Mouse (Mus musculus) v-Abl transformed pro-B cells (cell line): ENCODE results near the gene Ttc1.

Source experiments
- in situ Hi-C, 2 experiments: fragments of 400-800 bp; cut with MboI; formaldehyde crosslinking; loops; one replicate each; pipeline ENCODE4 v1.15.1; 2025; ENCODE audit not compliant: unreplicated experiment in 2 of 2

The Ttc1 gene

GRCm38 (mm10) chr11:43747233-43748226 lies at the start of gene Ttc1:
TSS of gene Ttc1 (minus strand) at chr11:43748008.
- in situ Hi-C loops, result no loop called here

- in situ Hi-C loops, result no loop called here
Observed at GRCm38 (mm10) chr11:43795992-43796391, 48.2 kb upstream of the Ttc1 start.

- in situ Hi-C loops, result no loop called here
Observed at GRCm38 (mm10) chr11:43790446-43790845, 42.6 kb upstream of the Ttc1 start.

GRCm38 (mm10) chr11:43783772-43784171 lies 36.0 kb upstream of the Ttc1 start:
- in situ Hi-C loops, result no loop called here

GRCm38 (mm10) chr11:43783106-43783505 lies 35.3 kb upstream of the Ttc1 start:
- in situ Hi-C loops, result no loop called here

GRCm38 (mm10) chr11:43779551-43779950 lies 31.7 kb upstream of the Ttc1 start:
- in situ Hi-C loops, result no loop called here

GRCm38 (mm10) chr11:43776324-43776694 lies 28.5 kb upstream of the Ttc1 start:
- in situ Hi-C loops, result no loop called here

GRCm38 (mm10) chr11:43775469-43776323 lies 27.9 kb upstream of the Ttc1 start:
- in situ Hi-C loops, result no loop called here

- in situ Hi-C loops, result loop anchor here (5.0 to 25.0 kb wide), 6 partner anchors 286 to 1789 kb away; no protein-coding TSS in a partner anchor
Observed at GRCm38 (mm10) chr11:43773725-43774124, 25.9 kb upstream of the Ttc1 start.

- in situ Hi-C loops, result loop anchor here (5.0 to 25.0 kb wide), 6 partner anchors 283 to 1792 kb away; no protein-coding TSS in a partner anchor
Observed at GRCm38 (mm10) chr11:43770110-43770509, 22.3 kb upstream of the Ttc1 start.

- in situ Hi-C loops, result loop anchor here (5.0 to 25.0 kb wide), 5 partner anchors 280 to 1795 kb away; no protein-coding TSS in a partner anchor
Observed at GRCm38 (mm10) chr11:43767749-43768148, 19.9 kb upstream of the Ttc1 start.

GRCm38 (mm10) chr11:43766922-43767648 lies 19.3 kb upstream of the Ttc1 start:
- in situ Hi-C loops, result loop anchor here (5.0 to 25.0 kb wide), 5 partner anchors 280 to 1795 kb away; no protein-coding TSS in a partner anchor

- in situ Hi-C loops, result loop anchor here in 1 of 2 experiments (25.0 kb wide), 3 partner anchors 271 to 1804 kb away; no protein-coding TSS in a partner anchor
Observed at GRCm38 (mm10) chr11:43758436-43758835, 10.6 kb upstream of the Ttc1 start.

GRCm38 (mm10) chr11:43755411-43755810 lies 7.6 kb upstream of the Ttc1 start:
- in situ Hi-C loops, result loop anchor here in 1 of 2 experiments (25.0 kb wide), 3 partner anchors 268 to 1807 kb away; no protein-coding TSS in a partner anchor

- in situ Hi-C loops, result loop anchor here (5.0 to 25.0 kb wide), 4 partner anchors 262 to 1808 kb away; no protein-coding TSS in a partner anchor
Observed at GRCm38 (mm10) chr11:43754568-43754967, 6.8 kb upstream of the Ttc1 start.

- in situ Hi-C loops, result loop anchor here (5.0 to 25.0 kb wide), 4 partner anchors 259 to 1811 kb away; no protein-coding TSS in a partner anchor
Observed at GRCm38 (mm10) chr11:43751542-43751941, 3.7 kb upstream of the Ttc1 start.

- in situ Hi-C loops, result no loop called here
Observed at GRCm38 (mm10) chr11:43728737-43729301, 19.0 kb downstream of the Ttc1 start.

GRCm38 (mm10) chr11:43727796-43728195 lies 20.0 kb downstream of the Ttc1 start:
- in situ Hi-C loops, result no loop called here

- in situ Hi-C loops, result no loop called here
Observed at GRCm38 (mm10) chr11:43723411-43723810, 24.4 kb downstream of the Ttc1 start.
